Mouse (Mus musculus) kidney, postnatal 36 days (tissue): Measurements from ENCODE around the gene Traf3.

ENCODE experiments used
- DNase-seq, 2 experiments: peaks; one replicate each; pipeline ENCODE4 v3.0.0; 2021 to 2022; ENCODE audit warnings: mixed read lengths in 2 of 2

Traf3 gene

DNA sequence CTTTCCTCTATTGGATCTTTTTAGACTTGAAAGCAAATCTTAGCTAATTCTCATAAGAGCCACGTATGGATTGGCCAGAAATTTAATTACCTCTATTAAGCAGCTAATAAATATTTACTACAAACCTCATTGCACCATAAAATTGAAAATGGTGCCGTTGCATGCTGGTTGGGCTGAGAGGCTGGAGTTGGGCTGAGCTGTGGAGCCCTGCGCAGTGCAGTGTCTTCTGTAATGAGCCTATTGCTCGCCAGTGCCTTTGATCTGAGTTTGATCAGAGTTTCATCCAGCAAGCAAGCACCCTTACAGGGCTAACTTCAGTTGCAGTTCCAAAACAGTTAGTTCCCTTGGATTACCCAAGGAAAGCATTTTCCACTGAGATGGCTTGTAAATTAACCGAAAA lies 12.2 kb upstream of the Traf3 start:
- no peak for DNase-seq

DNA sequence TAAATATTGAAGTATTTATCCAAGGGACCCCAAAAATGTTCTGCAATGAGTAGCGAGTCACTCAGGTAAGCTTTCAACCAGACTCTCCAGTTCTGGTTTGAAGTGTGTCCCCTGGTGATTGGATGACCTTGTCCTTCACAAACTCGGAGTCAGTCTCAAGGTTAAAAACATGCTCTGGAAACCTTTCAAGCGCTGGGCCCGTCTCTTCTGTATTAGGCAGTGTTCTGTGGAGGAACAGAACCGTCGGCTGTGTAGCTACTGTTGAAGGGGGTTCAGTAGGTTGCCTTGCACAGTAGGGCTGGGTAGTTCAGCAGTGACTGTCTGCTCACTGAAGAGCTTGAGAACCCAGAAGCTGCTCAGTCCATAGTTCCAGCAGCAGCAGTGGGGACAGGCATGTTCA lies 11.5 kb upstream of the Traf3 start:
- DNase-seq: no peak

GRCm38 (mm10) chr12:111155756-111156155 lies 10.4 kb upstream of the Traf3 start:
- no peak for DNase-seq

DNA sequence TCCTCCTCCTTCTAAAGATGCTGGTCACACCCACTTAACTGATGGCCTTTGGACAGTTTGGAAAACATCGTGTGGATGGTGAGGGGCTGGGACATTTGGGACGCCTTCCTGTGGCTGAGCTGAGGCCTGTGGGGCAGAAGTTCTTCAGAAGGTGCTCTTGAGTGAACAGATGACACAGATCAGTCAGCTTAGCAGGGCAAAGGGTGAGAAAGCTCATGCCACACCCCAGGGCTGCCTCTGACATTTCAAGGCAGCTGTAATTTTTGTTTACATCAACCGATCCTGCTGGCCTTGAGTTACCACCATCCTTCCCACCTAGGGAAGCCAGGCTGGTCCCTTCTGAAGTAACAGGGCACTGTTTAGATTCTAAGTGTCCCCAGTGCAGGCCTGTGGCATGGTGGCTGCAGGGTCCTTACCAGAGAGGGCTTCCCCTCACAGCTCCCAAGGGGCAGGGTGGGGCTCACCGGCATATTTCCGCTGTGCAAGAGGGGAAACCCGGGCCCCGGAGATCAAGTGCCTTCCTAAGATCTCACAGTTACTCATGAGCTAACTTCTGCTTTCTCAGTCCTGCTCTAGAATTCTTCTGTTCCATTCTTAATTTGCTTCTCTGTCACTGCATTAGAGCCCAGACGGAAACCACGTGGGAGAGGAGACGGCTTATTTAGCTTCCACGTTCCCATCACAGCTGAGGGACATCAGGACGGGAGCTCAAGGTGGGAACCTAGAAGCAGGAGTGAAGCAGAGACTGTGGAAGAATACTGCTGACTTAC lies 6.3 kb upstream of the Traf3 start:
- peak in 1 of 2 experiments; percentile 24 for DNase-seq

GRCm38 (mm10) chr12:111160871-111161270 lies 5.3 kb upstream of the Traf3 start:
- DNase-seq: no peak

GRCm38 (mm10) chr12:111161943-111162311 lies 4.2 kb upstream of the Traf3 start:
- DNase-seq: peak; percentile 48 to 57

- peak in 1 of 2 experiments; percentile 53 for DNase-seq
Observed at GRCm38 (mm10) chr12:111162312-111163061, 3.7 kb upstream of the Traf3 start.

DNA sequence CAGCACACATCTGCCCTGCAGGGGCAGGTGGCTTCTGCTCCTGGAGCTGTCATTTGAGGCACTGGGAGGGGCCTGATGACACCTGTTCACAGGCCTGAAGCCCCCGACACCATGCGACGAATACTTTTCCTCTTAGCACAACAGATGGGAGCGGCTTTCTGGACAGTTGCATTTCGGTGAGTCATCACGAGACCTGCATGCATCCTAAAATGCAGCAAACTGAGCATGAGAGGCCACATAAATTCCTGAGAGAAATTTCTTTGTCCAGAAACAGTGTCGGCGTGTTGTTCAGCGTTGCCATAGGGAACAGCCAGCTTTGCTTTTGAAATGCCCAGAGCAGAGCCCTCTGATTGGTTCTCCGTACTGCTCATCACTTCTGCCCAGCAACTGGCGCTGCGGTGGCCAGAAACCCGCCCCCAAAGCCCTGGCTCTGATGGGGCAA lies 1.8 kb upstream of the Traf3 start:
- peak; percentile 96 to 97 for DNase-seq

- peak; percentile 43 to 66 for DNase-seq
Observed at GRCm38 (mm10) chr12:111165146-111165812, 891 bp upstream of the Traf3 start.

GRCm38 (mm10) chr12:111166681-111167289 lies 615 bp downstream of the Traf3 start:
- peak in 1 of 2 experiments; percentile 54 for DNase-seq

- peak in 1 of 2 experiments; percentile 27 for DNase-seq
Observed at GRCm38 (mm10) chr12:111168891-111169290, 2.7 kb downstream of the Traf3 start.

DNA sequence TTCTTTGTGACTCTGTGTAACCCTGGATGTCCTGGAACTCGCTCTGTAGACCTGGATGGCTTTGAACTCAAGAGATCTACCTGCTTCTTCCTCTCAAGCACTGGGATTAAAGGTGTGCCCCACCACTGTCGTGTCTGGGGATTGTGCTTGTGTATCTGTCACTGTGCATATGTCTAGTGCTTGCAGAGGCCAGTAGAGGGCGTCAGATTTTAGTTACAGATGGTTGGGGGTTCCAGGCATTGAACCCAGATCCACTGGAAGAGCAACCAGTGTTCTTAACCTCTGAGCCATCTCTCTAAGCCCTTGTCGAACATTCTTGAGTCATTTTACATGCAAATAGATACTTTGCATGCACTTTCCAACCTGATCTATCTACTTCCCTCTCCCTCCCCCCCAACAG lies 12.6 kb downstream of the Traf3 start:
- DNase-seq: no peak

DNA sequence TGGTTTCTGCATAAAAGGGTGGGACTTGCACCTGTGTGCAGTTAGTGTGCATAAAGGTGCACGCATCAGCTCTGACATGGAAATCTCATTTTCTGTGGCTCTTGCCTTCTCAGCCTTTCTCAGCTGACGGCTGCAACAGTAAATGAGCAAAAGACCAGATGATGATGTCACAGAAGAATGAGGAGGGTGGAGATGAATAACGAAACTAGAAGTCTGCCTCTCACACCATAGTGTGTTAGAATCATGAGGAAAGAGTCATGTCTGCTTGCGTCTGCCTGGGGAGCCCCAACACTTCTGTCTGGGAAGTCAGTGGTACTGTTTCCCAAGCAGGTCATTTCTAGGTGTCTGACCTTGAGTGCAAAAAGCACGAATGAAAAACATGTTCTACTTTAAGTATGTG lies 15.7 kb downstream of the Traf3 start:
- no peak for DNase-seq

- no peak for DNase-seq
Observed at GRCm38 (mm10) chr12:111182378-111182777, 16.2 kb downstream of the Traf3 start.

GRCm38 (mm10) chr12:111184476-111184875 lies 18.3 kb downstream of the Traf3 start, which contains the start of gene 4930595D18Rik:
4930595D18Rik (minus strand) TSS chr12:111184491.
- no peak for DNase-seq

DNA sequence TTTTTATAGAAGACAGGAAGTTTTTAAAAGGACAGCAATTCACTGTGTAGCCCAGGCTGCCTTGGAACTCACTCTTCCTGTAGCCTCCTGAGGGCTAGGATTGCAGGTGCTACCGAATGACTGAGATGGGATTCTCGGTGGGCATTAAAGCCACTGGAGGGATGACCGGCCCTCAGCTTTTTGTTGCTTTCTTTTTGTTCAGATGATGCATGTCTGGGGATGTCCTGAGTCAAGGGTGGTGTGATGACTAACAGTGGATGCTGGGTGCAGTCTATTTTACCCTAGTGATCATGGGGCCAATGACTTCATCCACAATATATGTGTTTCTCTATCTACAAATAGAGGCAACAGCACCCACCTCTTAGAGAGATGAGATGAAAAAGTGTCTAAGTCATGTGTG lies 20.8 kb downstream of the Traf3 start:
- DNase-seq: no peak

DNA sequence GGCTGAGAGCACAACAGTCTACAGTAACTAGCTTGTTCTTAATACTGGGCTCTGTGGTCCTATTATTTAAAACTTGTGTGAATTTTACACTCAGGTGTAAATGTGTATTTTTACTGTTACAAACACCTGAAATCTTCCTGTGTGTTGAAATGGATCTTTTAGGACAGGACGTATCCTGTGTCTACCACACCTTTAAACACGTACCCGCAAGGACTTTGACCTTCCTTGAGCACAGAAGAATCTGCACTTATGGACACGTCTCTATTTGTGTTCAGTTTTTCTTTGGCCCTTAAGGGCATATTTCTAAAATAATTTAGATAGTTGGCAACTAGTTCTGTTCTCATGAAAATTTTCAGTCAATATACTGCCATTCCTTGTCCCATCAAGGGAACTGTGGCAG lies 22.1 kb downstream of the Traf3 start:
- DNase-seq: no peak

GRCm38 (mm10) chr12:111190355-111190754 lies 24.2 kb downstream of the Traf3 start:
- no peak for DNase-seq

GRCm38 (mm10) chr12:111190891-111191290 lies 24.7 kb downstream of the Traf3 start:
- peak; percentile 18 to 27 for DNase-seq

DNA sequence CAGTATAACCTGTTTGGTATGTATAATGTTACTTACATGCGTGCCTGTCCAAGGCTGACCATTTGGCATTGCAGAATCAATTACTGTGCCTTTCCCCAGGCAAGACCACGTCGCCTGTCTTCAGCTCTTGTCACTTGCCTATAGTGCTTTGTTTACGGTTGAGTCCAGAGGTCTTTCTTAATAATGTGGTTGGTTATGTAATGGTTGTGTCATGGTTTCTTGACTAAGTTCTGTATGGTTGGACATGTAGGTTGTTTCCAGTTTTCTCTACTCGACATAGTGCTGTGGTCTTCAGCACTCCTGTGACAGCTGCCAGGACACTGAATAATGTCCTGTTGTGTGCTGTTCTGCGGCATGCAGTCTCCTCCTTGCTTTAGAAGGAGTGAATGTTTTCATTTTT lies 26.6 kb downstream of the Traf3 start:
- no peak for DNase-seq

GRCm38 (mm10) chr12:111193331-111193730 lies 27.2 kb downstream of the Traf3 start:
- no peak for DNase-seq

DNA sequence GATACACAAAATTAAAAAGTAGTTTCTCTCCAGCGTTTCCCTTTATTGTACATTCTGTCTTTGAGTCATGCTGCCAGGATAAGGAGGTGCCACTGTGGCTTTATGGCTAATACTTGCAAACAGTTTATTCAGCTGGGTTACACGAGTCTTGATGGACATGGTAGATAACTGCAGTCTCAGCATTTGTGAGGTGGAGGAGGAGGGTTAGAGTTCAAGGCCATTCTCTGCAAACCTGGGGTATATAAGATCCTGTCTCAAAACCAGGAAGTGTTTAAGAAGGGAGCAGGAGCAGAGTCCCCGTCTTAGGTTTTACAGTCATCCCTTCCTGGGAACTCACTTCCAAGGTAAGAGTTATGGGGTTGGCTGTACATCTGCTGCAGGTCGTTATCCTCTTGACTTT lies 30.4 kb downstream of the Traf3 start:
- no peak for DNase-seq

GRCm38 (mm10) chr12:111203076-111203475 lies 36.9 kb downstream of the Traf3 start:
- DNase-seq: no peak
